17 mouse cellular contexts compared by ENCODE assay signal in the genomic region with DNA sequence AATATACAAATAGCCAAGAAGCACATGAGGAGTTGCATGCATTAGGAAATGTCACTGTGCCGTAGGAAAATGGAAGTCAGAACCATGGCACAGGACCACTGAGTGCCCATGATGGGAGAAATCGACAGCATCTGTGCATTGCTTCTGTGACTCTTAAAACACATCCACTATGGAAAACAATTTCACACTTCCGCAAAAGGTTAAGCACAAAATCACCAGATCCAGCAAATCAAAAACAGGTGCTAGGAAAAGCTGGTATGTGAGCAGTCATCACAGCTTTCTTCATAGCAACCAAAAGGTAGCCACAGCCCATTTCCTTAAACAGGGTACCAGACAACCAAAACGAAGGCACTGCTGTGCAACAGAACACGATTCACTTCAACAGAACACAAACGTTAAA. TPM values are rescaled to one million over a fixed set of nuclear protein-coding genes. Genes with fewer than 3 reads are reported as not detected.
"Had no signal": no experiment of that assay in that cellular context is flagged by ENCODE, and none has a peak within 500 bp of the region (broad histone marks: within the 10 kb centered on the region; RNA-seq: fewer than 3 reads in every experiment).

No protein-coding gene starts in this region.

- H3K4me1 ChIP-seq: midbrain, embryonic 12.5 days; midbrain, embryonic 15.5 days; neural tube, embryonic 12.5 days; neural tube, embryonic 15.5 days; stomach, embryonic 15.5 days had no signal

- DNase-seq: kidney, adult 2 months; kidney, postnatal 36 days; liver, embryonic 13.5 days; lung, adult 2 months; lung, postnatal 14 days; right cerebral cortex, adult 18-20 months; right cerebral cortex, postnatal 14 days; right cerebral cortex, postnatal 4 days; thymus, postnatal 36 days had no signal

- H3K36me3 ChIP-seq: limb, embryonic 13.5 days; liver, embryonic 13.5 days; midbrain, embryonic 12.5 days; midbrain, embryonic 15.5 days; neural tube, embryonic 15.5 days; stomach, embryonic 15.5 days had no signal

- H3K27me3 ChIP-seq: limb, embryonic 13.5 days; liver, embryonic 13.5 days; midbrain, embryonic 12.5 days; midbrain, embryonic 15.5 days; neural tube, embryonic 12.5 days; neural tube, embryonic 15.5 days; stomach, embryonic 15.5 days had no signal

- H3K9me3 ChIP-seq: limb, embryonic 13.5 days; liver, embryonic 13.5 days; midbrain, embryonic 12.5 days; midbrain, embryonic 15.5 days; neural tube, embryonic 12.5 days; neural tube, embryonic 15.5 days; stomach, embryonic 15.5 days had no signal

- H3K4me3 ChIP-seq: limb, embryonic 13.5 days; liver, embryonic 13.5 days; midbrain, embryonic 12.5 days; midbrain, embryonic 15.5 days; neural tube, embryonic 12.5 days; neural tube, embryonic 15.5 days; stomach, embryonic 15.5 days had no signal

- H3K27ac ChIP-seq: kidney, postnatal 0 days; limb, embryonic 13.5 days; liver, embryonic 13.5 days; macrophage; midbrain, embryonic 12.5 days; midbrain, embryonic 15.5 days; neural tube, embryonic 12.5 days; neural tube, embryonic 15.5 days; stomach, embryonic 15.5 days had no signal

- H3K4me2 ChIP-seq: limb, embryonic 13.5 days; liver, embryonic 13.5 days; midbrain, embryonic 12.5 days; midbrain, embryonic 15.5 days; neural tube, embryonic 12.5 days; neural tube, embryonic 15.5 days; stomach, embryonic 15.5 days had no signal

- ATAC-seq: midbrain, embryonic 15.5 days had no signal

- H3K9ac ChIP-seq: limb, embryonic 13.5 days; liver, embryonic 13.5 days; midbrain, embryonic 12.5 days; midbrain, embryonic 15.5 days; neural tube, embryonic 12.5 days; neural tube, embryonic 15.5 days; stomach, embryonic 15.5 days had no signal

RNA-seq across cellular contexts. Expression of gene Sox6, which starts 52.9 kb away (rescaled TPM):
- polyA plus RNA-seq: macrophage had no signal
